Mouse (Mus musculus): ENCODE results near the gene Hnrnpm.

Gene Hnrnpm

DNA sequence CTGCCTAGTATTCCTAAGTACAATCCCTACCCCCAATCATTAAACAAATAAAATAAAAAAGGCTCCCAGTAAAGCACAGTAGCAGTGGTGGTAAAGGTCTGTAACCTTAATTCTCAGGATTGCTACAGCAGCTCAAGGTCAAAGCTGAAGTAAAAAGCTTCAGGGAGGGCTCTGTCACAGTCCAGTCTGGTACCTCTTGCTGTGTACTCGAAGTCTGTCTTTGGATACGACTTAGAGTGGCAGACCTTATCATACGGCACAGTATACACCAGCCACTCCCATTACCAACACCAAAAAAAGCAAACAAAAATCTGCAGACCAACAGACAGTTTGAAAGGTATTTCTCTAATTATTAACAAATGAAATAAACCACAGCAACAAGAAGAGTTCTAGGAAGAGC is 19.8 kb downstream of the Hnrnpm start:
- no peak for DNase-seq

DNA sequence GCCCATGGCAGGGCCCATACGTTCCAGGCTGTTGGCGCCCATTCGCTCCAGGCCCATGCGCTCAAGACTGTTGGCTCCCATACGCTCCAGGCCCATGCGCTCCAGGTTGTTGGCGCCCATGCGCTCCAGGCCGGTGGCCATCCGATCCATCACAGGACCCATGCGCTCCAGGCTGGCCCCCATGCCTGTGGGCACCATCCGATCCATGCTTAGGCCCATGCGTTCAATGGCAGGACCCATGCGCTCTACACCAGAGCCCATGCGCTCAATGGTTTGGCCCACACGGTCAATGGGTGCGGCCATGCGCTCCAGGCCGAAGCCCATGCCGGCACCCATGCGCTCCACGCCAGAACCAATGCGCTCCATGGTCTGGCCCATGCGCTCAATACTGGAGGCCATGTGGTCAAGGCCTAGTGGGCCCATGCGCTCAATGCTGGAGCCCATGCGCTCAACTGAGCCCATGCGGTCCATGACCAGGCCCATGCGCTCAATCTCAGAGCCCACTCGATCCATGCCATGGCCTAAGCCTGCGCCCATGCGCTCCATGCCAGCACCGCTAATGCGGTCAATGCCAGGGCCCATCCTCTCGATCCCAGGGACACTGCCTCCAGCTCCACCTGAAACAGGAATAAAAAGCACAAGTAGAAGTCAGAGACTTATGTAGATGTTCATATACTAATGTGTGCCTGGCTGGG is 36.7 kb downstream of the Hnrnpm start:
- DNase-seq: no peak

DNA sequence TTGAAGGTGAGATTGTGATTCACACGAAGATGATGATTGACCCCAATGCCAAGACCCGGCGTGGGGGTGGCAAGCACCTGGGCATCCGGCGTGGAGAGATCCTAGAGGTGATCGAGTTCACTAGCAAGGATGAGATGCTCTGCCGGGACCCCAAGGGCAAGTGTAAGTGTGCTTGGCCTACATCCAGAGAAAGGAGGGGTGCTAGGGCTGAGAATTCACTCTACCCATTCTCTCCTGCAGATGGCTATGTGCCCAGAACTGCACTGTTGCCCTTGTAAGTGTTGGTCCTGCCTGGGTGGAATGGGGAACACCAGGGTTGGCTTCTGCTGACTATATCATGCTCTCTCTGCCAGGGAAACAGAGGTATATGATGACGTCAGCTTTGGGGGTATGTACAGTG is 41.6 kb downstream of the Hnrnpm start:
- DNase-seq: no peak

DNA sequence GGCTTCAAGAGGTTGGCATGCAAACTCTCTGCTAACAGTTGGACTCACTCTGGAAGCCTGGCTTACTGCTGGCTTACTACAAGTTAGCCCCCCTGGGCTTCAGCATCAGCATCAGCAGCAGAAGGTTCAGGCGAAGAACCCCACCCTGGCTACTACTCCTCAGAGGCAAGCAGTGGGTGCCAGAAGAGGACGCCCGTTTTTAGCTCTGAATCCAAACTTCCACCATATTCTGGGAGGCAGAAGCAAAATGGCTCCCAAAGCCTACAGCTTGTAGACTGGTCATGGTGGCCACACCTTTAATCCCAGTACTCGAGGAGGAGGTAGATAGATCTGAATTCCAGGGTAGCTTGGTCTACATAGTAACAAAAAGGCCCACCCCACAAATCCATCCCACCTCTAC is 42.6 kb downstream of the Hnrnpm start:
- no peak for DNase-seq

DNA sequence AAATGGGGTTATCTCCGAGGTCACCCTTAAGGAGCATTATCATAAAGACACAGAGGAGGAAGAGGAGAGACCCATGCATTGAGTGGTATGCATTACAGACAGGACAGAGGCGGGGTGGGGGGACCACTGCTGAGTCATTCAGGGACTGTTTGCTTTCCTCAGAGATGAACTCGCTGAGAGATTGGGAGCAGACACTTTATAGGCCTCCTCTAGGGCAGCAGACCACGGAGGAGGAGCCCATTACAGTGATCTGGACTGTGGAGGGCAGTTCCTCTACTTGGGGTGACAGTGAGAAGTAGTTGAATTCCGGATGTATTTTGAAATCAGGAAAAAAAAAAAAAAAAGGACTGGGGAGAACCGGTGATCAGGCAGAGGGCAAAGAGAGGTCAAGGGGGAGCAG is 46.9 kb downstream of the Hnrnpm start:
- DNase-seq: peak in 1 of 2 experiments; percentile 6

DNA sequence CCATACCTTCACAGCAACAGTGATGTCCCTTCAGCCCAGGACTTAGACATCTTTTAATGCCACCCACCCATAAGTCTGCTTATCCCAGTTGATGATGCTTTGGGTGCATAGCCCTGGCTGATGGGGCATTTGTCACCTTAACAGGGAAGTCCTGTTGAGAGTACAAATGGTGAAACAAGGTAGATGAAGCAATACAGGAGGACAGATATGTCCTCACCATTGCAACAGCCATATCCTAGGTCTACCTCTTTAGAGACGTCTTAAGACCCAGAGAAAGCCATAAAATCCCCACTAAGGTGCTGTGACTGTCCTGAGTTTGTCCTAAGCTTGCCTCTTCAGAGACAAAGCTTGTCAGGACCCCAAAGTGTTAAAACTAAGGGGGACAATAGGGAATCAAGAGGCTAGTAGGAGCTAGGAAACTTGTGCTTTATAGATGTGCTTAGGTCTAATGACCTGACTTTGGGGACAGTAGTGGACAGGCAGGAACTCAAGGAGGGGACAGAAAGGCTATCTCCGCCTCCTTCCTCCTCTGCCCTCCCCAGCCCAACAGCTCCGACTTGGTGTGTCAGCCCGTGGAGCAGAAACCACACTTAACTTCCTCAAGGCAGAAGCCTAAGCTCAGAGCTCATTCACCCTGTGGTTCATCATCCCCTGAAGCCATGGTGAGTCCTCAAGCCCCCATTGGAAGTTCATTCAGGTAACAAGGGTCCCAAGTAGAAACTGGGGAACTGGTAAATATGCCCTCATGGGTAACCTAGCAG is 49.0 kb downstream of the Hnrnpm start, which contains the start of gene Pram1:
Gene Pram1 (plus strand): TSS at position 541 of the 761 bp plus-strand sequence.
- DNase-seq: peak in 1 of 2 experiments; percentile 32

DNA sequence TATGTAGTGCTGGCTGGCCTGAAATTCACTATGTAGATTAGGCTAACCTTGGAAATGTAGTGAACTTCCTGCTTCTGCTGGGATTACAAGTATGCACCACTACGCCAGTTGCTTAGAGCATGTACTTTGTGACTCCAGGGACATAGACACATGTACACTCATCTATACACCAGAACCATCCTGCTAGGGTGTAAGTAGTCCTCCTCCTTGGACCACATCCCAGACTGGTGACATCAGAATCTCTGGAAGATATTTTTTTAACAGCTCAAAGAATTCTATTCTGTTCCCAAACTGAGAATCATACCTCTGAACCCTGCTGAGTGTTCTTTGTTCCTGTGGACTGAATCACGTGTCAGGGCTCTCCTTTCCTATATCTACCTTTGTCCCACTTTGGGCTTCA is 49.6 kb downstream of the Hnrnpm start:
- peak in 1 of 2 experiments; percentile 23 for DNase-seq

DNA sequence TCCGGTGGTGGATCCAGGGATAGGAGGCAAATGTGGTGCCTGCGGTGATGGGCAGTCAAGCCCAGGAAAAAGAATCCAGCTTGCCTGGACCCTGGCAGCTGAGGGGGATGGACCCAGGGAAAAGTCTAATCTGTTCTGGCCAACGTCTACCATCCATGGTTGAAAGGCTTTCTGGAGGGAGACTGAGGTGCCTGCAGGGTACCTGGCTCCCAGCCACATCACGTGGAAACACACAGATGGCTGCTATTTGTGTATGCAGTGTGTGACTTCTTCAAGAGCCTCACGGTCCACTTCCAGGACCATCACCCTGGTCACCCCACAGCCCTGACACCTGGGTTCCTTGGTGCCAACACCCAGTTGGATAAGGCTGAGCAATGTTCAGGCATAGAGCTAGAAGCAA is 54.9 kb downstream of the Hnrnpm start:
- DNase-seq: peak in 1 of 2 experiments; percentile 29

DNA sequence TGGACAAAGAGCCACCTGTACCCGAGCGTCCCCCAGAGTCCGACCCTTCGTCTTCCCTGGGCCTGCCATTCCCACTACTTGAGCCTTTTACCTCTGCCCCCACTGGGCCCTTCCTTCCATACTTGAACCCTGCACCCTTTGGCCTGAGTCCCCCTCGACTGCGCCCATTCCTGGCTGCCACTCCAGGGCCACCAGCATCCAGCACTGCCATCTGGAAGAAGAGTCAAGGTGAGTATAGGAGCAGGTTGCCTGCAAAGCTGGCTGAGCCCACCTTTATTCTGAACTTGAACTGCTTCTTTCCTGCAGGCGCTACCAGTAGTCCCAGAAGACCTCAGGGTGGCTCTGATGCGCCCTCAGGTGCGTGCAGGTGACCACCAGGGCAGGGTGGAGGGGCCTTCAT is 55.4 kb downstream of the Hnrnpm start:
- peak in 1 of 2 experiments; percentile 24 for DNase-seq

DNA sequence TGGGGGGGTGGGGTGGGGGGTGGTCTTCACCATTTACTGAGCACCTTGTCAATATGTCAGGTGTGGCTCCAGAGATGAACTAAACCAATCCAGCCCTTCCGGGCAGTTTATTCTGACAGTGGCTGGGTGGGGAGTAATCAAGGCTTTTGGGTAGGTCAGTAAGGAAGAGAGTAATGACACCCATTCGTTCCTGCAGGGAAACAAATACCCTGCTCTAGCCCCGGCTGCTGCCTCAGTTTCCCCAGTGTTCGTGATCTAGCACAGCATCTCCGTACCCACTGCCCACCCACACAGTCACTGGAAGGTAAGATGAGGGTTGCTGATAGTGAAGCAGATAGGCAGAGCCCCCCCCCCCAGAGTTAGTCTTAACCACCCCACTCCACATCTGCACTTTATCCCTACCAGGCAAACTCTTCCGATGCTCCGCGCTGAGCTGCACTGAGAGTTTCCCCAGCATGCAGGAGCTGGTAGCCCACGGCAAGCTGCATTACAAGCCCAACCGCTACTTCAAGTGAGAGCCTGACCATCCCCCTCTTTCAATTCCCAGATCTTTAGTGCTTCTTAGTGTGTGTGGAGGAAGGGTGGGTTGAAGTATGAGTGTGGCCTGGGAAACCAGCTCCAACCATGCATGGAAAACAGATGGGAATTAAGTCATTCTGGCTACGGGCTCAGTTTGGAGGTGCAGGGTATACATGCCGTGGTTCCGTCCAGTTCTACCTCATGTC is 56.3 kb downstream of the Hnrnpm start:
- peak in 1 of 2 experiments; percentile 34 for DNase-seq

DNA sequence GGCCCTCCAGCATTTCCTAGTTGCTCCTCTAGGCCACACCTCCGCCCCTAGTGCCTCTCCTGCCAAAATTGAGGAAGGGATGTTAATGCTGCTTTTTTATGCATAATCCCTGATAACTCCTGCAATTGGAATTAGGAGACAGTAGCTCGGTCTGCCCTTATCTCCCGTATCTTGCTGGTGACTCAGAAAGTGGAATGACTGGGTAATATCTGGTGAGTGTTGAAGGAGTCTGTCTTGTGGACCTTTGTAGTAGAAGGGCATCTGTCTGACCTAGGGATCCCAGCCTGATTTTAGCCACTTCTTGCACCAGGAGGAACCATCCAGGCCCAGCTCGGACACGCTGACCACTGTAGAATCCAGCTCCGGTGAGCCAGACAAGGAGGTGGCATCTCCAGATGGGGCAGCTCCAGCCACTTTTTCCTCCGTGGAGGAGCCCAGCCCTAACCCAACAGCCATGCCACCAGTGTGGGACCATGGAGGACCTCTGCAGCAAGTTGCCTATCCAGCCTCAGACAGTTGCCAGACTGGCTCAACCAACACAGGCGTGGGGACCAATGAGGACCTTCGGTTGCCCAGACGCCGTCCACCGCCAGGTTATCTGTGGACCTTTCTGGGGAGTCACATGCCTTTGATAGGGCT is 57.1 kb downstream of the Hnrnpm start:
- DNase-seq: peak in 1 of 2 experiments; percentile 44

DNA sequence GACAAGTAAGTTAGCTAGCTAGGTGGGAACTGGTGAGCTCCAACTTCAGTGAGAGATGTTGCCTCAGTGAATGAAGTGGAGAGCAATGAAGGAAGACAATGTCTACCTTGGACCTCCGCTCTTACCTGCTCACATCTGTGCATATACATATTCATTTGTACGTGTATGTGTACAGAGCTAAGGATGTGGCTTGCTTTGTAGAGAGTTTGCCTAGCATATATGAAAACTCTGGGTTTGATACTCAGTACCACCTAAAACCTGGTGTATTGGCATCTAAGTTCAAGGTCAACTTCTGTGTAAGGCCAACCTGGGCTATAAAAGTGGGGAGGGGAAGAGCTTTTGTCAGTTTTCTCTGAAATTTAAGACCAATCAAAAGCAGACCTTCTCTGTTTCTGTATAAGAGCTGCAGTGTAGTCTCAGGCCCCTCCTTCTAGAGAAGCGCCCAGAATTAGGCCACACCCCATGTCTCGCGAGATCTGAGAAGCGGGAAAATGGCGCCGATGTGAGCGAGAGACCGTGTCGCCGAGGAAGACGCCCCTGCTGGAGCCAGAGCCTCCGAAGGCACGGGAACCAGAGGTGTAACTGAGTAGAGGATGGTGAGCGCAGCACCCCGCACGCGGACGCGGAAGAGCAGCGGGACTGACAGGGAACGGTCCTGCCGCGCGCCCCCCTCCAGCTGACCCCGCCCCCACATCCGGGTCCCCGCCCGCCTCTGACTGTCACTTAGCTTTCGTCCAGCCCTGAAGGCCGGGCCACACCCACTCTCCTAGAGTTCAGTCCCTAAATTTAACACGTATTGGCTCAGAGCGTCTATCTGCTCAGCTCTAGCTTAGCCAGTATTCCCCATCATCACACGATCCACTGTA is 57.8 kb downstream of the Hnrnpm start, which contains the start of gene Zfp414:
Gene Zfp414 (plus strand): TSS at position 470 of the 866 bp plus-strand sequence.
- peak; percentile 93 to 96 for DNase-seq

DNA sequence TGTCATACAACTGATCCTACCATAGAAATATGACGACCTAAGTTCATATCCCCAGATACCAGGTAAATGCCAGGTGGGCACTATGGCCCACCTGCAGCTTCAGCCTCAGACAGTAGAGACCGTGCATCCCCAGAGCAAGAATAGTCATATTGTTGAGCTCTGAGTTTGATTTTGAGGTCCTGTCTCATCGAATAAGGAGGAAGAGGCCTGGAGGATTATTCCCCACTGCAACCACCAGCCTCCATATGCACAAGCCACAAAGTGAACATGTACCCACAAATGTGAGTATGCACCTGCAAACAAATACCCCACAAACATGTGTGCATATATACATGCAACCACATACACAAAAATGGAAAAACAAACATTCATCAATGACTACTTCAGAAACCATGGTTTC is 59.4 kb downstream of the Hnrnpm start:
- no peak for DNase-seq

DNA sequence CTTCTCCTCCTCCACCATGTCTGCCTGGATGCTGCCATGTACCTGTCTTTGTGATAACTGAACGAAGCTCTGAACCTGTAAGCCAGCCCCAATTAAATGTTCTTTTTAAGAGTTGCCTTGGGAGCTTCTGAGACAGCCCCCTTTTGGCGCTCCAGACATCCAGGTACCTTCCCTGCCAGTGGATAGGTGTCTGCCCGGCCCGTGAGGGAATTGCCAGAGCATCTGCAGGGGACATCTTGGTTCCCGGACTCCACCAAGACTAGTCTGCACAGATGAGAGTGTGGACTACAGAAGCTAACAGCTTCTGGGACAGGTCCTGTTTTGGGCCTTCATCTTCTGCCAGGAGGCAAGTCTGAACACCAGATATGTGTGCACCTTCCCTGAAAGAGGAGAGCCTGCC is 72.9 kb downstream of the Hnrnpm start:
- DNase-seq: peak in 1 of 2 experiments; percentile 12

DNA sequence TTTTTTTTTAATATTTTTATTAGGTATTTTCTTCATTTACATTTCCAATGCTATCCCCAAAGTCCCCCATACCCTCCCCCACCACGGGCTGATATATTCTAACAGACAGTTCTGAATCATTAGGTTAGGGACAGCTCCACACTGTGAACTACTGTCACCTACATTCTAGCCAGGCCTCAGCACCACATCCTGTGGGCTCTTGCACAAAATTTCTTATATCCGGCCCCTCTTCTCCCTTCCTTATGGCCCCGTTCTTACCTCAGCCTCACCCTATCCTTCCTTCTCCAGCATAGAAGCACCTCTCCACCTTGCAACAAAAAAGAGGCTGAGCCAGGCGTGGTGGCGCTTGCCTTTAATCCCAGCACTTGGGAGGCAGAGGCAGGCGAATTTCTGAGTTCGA is 76.1 kb downstream of the Hnrnpm start:
- no peak for DNase-seq

DNA sequence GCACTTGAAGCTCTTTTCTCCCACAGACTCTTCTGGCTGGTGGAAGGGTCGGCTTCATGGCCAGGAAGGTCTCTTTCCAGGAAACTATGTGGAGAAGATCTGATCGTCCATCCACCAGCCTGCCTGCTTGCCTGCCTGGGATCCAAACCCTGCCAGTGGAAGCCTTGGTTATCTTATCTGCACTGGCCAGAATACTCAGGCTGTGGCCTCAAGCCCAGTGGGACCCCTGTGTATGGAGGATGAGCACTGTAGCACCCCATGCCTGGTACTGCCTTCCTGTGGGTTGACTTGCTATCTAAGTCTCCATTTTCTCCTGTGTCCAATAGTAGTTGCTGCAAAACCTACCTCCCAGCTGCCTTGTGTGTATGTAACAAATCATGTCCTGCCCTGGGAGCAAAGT is 79.4 kb downstream of the Hnrnpm start:
- no peak for DNase-seq

DNA sequence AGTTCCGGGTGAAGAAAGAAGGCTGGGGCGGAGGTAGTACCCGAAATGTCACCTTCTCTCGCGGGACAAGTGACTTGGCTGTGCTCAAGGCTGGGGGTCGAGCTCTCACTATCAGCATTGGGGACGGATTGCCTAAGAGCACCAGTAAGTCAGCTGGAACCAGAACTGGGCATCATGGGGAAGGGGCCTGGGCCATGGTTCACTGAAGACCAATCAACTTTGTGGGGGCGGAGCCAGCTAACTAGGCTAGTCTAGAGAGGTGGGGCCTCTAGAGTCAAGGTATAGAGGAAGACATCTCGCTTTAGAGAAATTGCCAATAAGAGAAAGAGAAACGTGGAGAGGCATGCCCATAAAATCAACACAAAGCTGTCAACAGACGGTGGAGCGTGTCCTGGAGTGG is 84.7 kb downstream of the Hnrnpm start:
- DNase-seq: no peak

DNA sequence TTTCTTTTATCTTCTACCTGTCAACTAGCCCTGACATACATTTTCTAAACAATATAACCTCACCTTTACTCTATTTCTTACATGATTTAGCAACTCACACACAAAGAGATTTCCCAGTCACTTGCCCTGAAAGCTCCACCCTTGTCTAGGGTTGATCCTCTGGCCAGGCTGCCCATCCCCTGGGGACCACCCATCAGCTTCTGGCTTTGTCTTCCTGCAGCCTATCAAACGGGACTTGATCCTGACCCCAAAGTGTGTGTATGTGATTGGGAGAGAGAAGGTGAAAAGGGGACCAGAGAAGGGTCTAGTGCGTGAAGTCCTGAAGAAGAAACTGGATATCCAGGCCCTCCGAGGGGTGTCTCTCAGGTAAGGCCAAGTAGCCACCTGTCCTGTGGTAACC is 85.8 kb downstream of the Hnrnpm start:
- no peak for DNase-seq

DNA sequence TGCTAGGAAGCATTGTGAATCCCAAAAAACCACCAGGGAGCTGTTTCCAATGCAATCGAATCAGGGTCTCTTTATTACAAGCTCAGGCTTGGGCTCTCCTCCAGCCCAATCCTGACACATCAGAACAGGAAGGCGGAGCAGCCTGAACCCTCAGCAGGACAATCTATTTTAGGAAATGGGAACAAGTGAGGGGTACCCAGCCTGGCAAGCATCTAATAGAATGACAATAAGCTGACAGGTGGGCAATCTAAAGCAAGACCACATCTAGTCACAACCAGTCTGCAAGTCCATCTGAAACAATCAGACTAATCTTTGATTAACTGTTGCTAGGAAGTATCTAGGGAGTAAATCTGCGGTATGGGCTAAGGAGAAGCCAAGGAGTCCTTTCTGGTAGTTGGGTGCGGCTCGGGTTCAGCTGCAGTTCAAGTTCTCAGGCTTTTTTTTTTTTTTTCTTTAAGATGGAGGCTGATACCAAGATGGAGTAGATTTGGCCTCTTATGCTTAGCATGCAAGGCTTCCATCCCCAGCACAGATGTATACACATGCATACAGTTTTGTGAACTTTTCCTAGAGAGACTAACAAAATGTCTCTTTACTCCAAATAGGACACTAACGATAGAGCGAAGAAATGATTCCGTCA is 86.7 kb downstream of the Hnrnpm start:
- DNase-seq: no peak

DNA sequence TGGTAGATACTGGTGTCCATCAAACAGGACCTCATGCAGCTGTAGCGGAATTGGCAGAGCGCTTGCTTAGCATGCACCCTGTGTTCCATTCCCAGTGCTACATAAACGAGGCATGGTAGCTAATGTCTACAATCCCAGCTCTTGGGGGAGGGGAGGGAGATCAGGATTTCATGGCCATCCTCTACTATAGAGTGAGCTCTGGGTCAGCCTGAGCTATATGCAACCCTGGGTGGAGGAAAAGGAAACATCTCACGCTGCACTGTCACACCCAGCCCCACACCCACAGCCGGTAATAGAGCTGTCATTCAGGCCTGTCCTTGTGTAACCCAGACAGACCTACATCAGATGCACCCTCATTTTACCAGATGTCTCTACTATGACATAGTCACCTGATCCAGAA is 88.2 kb downstream of the Hnrnpm start:
- DNase-seq: no peak

DNA sequence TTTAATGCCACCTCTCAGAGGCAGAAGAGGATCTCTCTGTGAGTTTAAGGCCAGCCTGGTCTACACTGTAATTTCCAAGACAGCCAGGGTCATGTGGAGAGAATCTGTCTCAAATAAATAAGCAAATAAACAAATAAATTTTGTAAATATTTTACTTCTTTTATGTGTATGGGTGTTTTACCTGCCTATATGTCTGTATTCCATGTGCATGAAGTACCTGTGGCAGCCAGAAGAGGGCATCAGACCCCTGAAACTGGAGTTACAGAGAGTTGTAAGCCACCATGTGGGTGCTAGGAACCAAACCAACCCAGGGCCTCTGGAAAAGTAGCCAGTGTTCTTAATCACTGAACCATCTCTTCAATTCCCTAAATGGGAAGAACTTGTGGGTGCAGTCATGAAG is 89.4 kb downstream of the Hnrnpm start:
- no peak for DNase-seq
